Comparison of ENCODE assay signal across 8 mouse cellular contexts in the genomic region with DNA sequence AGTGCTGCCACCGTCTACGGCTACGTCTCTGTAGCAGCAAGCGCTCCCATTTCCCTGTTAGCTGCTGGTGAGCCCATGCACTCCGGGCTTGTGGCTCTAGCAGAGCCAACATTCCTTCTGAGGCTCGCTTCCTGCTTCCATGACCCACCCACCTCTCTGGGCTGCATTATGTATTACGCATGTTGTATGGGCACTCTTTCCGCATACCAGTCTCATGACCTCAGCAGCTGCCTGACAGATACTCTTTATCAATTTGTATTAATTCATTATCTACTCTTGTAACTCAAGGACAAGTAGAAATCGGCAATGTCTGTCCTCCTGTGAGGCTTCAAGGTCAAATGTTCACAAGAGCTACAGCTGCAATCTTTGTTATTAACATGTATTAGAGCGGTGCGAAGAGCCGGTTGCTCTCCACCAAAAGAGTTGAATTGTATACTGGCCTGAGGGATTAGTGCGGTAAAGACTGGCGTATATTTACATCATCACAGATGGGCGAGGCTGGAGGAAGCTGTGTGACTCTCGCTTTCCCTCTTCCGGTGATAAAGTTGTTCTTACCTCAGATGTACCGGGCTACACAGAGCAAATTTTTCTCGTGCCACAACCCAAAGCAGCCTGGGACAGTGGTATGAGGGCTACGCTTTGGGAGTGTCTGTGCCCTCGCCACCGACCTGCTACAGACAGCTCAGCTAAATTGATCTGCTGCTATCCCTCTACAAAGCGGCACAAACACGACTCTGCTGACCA.
A peak's percentile ranks its signal among the peaks of the same experiment; 100 is the strongest.
DNase-seq lines count a peak whose midpoint lies in the region; ATAC-seq and TF ChIP-seq lines count a peak whose summit lies in the region.

No protein-coding gene starts in this region.

- H3K9ac ChIP-seq in lung, postnatal 0 days (replicated peaks; ENCODE audit: low read depth): no peak overlapping the region

- peak overlapping the region; percentile 88 for H3K27ac ChIP-seq in kidney, adult 2 months (ENCODE audit: insufficient read depth, low read depth, low read length)
- peak overlapping the region; percentile 94 for H3K27ac ChIP-seq in lung, postnatal 0 days (ENCODE audit: low read length)

- ATAC-seq in common myeloid progenitor, adult 5-6 weeks (replicated peaks; ENCODE audit: low read depth, poor library complexity, severe bottlenecking): peak; percentile 67
- ATAC-seq in lung, postnatal 0 days: peak; percentile 97

- WGBS in kidney, adult 2 months: 35% methylated on average over 24 of the region's 24 CpGs
- WGBS in lung, postnatal 0 days: 8% methylated on average over 24 of the region's 24 CpGs

- H3K27me3 ChIP-seq in kidney, adult 2 months (replicated peaks; ENCODE audit: control insufficient read depth, insufficient read depth, low read length): no peaks in the 10 kb centered on the region
- H3K27me3 ChIP-seq in lung, postnatal 0 days (replicated peaks; ENCODE audit: insufficient read depth, low read length): no peaks in the 10 kb centered on the region

- TF ChIP-seq EP300 in lung, postnatal 0 days (IDR thresholded peaks at IDR 0.05): peak; percentile 94

- peak; percentile 75 to 90 for DNase-seq in adrenal gland, adult (ENCODE audit: inconsistent age in 2 of 2, low spot score in 1 of 2)
- DNase-seq in adrenal gland, postnatal 4 days (ENCODE audit: low spot score in 2 of 2): no peak
- peak; percentile 82 for DNase-seq in heart, adult 8-10 months (ENCODE audit: low spot score)
- DNase-seq in kidney, adult 2 months: peak; percentile 82
- DNase-seq in lung, postnatal 0 days (ENCODE audit: low spot score): peak; percentile 97
- peak; percentile 73 for DNase-seq in skeletal muscle tissue, adult 2 months (ENCODE audit: low read depth, low spot score)
- DNase-seq in right cerebral cortex, postnatal 14 days: no peak

- H3K4me3 ChIP-seq in kidney, adult 2 months (ENCODE audit: insufficient read depth, low read depth, low read length): peak overlapping the region; percentile 9
- H3K4me3 ChIP-seq in lung, postnatal 0 days (ENCODE audit: low read depth, low read length): peak overlapping the region; percentile 33

- peak overlapping the region; percentile 59 for H3K4me2 ChIP-seq in lung, postnatal 0 days (replicated peaks; ENCODE audit: low read depth, low read length)

- no peak for TF ChIP-seq CTCF in kidney, adult 2 months (conservative IDR thresholded peaks at IDR 0.05; ENCODE audit: insufficient read depth, insufficient read length, low read depth, low read length)
- TF ChIP-seq CTCF in lung, postnatal 0 days (IDR thresholded peaks at IDR 0.05): peak; percentile 26; the same call in 1 of the 2 replicates

- H3K36me3 ChIP-seq in kidney, adult 2 months (ENCODE audit: control insufficient read depth, insufficient read depth, low read length): no peaks in the 10 kb centered on the region
- H3K36me3 ChIP-seq in lung, postnatal 0 days (ENCODE audit: insufficient read depth, low read length): no peaks in the 10 kb centered on the region

- peaks cover 17% of the 10 kb centered on the region for H3K4me1 ChIP-seq in kidney, adult 2 months (ENCODE audit: control insufficient read depth, insufficient read depth, low read length)
- H3K4me1 ChIP-seq in lung, postnatal 0 days (ENCODE audit: insufficient read depth, low read depth, low read length): peaks cover 30% of the 10 kb centered on the region; the same call in 1 of the 2 replicates

- no peak for TF ChIP-seq POLR2A in kidney, adult 2 months (IDR thresholded peaks at IDR 0.05; ENCODE audit: low read depth, low read length)

- H3K9me3 ChIP-seq in lung, postnatal 0 days (ENCODE audit: low read length): no peaks in the 10 kb centered on the region

Comparison
In these comparisons a context has a peak if more than half of its experiments do, and no peak if none do; other contexts are left out.
1. DNase-seq: peak in adrenal gland, adult (2 of 2), heart, adult 8-10 months (single experiment), kidney, adult 2 months (single experiment), lung, postnatal 0 days (single experiment) and skeletal muscle tissue, adult 2 months (single experiment); none in adrenal gland, postnatal 4 days (0 of 2) and right cerebral cortex, postnatal 14 days (single experiment).